Mouse (Mus musculus): Measurements from ENCODE around the gene Gm28043.

DNA sequence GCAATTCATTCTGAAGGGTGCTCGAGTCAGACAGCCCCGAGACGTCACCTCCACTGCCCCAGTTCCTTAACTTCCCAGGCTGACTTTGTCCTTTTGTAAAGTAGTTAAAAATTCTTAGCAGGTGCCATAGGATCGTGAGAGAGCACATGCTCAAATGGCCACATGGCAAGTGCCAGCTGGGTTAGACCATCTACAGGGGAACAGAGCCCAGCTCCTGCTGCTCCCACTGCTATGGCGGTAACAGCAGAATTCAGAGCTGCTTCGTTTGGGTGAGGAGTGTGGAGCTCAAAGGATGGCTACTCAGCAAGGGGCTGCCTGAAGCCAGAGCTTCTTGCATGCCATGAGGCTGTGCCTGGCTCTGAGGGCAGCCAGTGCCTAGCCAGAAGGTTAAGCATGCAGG, 44.8 kb upstream of the Gm28043 start:
- no peak for TF ChIP-seq CTCF (IDR thresholded peaks at IDR 0.05 in 2 of 3, conservative IDR thresholded peaks at IDR 0.05 in 1 of 3; ENCODE audit: control insufficient read depth in 1 of 3, insufficient read depth in 1 of 3, low read depth in 2 of 3, low read length in 3 of 3, poor library complexity in 1 of 3, severe bottlenecking in 1 of 3)
- TF ChIP-seq ZNF384 (IDR thresholded peaks at IDR 0.05; ENCODE audit: low read depth, low read length): no peak
- TF ChIP-seq KAT2A (conservative IDR thresholded peaks at IDR 0.05; ENCODE audit: low read depth, low read length): no peak
- no peak for TF ChIP-seq CHD2 (IDR thresholded peaks at IDR 0.05; ENCODE audit: low read length)
- no peak for TF ChIP-seq SMC3 (IDR thresholded peaks at IDR 0.05; ENCODE audit: low read depth, low read length)
- TF ChIP-seq UBTF (IDR thresholded peaks at IDR 0.05; ENCODE audit: borderline replicate concordance, insufficient read depth, low read depth, low read length): no peak
- no peak for TF ChIP-seq POLR2A (IDR thresholded peaks at IDR 0.05; ENCODE audit: control insufficient read depth in 1 of 2, insufficient read depth in 1 of 2, low read depth in 1 of 2, low read length in 2 of 2, poor library complexity in 1 of 2)
- TF ChIP-seq TBP (IDR thresholded peaks at IDR 0.05; ENCODE audit: low read depth, low read length): no peak
- TF ChIP-seq USF1 (IDR thresholded peaks at IDR 0.05; ENCODE audit: low read depth, low read length): no peak
- no peak for TF ChIP-seq POLR2AphosphoS2 (IDR thresholded peaks at IDR 0.05; ENCODE audit: low read length)
